Mouse (Mus musculus) small intestine, adult 2 months (tissue): ENCODE data around the gene Rab11fip3.

Experiments used
- CTCF ChIP-seq: fragments of 200-500 bp; IDR thresholded peaks from 2 replicates; pipeline ENCODE4 v1.5.1; 2012; ENCODE audit warnings: low read depth, mild to moderate bottlenecking, control low read depth, inconsistent platforms, low read length, moderate library complexity, mixed read lengths; ENCODE audit not compliant: insufficient replicate concordance, insufficient read length; ENCODE audit errors: extremely low read depth
- POLR2A ChIP-seq: fragments of 200-500 bp; IDR thresholded peaks from 2 replicates; pipeline ENCODE4 v1.6.1; 2012; ENCODE audit warnings: low read depth, mild to moderate bottlenecking, control low read depth, inconsistent platforms, low read length, moderate library complexity

GRCm38 (mm10) chr17:26068024-26068830 lies 1.1 kb downstream of the Rab11fip3 start:
- TF ChIP-seq CTCF (no peak), POLR2A (no peak)
